Mouse (Mus musculus) bone marrow, adult 2 months (tissue): ENCODE data around the gene Gaa.
"Not testable (repeated sequence)": the region's sequence is repeated elsewhere in the genome, so short reads cannot be mapped to it uniquely, and the experiment has no call there.

Experiments
- CTCF ChIP-seq: fragments of 200-500 bp; IDR thresholded peaks from 2 replicates; pipeline ENCODE4 v1.5.1; 2011; ENCODE audit warnings: low read length, control low read depth; ENCODE audit not compliant: control insufficient read depth, insufficient read depth
- POLR2A ChIP-seq: fragments of 200-500 bp; IDR thresholded peaks from 2 replicates; pipeline ENCODE4 v1.6.1; 2011; ENCODE audit warnings: low read depth, mild to moderate bottlenecking, control low read depth, low read length, borderline replicate concordance; ENCODE audit not compliant: control insufficient read depth

- not testable (repeated sequence) for TF ChIP-seq POLR2A, CTCF
Observed at GRCm38 (mm10) chr11:119256557-119256956, 11.1 kb upstream of the Gaa start.
